ENCODE assay signal across 8 mouse cellular contexts in the genomic region with DNA sequence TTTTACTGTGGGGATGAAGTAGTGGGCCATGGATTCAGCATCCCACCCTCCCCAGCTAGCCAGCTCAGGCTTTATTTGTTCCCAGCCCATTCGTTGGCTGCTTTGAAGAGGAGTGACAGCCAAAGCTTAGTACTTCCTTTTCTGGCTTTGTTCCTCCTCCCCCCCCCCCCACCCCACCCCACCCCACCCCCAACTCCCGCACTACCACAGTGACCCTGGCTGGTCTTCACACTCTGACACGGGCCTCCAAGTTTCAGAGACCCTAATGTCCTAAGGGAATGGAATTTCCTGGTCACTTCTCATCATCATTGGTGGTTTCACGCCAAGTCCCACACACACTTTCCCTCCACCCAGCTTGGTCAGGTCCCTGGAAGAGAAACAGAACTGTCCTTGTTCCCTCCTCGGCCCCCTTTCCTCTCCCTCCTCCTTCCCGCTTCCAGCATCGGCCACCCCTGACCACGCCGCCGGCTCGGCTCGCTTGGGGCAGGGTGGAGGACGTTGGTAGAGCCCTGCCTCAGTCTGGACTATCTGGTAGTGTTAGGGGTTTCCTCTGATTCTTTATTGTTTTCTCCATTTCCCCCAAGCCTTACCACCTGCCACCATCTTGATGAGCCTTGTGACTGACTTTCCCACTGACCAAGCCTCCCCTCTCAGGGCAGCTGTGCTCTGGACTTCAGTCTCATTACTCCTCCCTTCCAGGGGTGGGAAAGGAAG. TPM values are rescaled to one million over a fixed set of nuclear protein-coding genes. Genes with fewer than 3 reads are reported as not detected.
DNase-seq lines count a peak whose midpoint lies in the region; ATAC-seq and TF ChIP-seq lines count a peak whose summit lies in the region.

No protein-coding gene starts in this region.

- WGBS in forebrain, embryonic 14.5 days, result 0% methylated on average over 12 of the region's 13 CpGs
- under 1% methylated on average over 13 of the region's 13 CpGs for WGBS in hindbrain, embryonic 13.5 days

- peak overlapping the region; percentile 98 for H3K27ac ChIP-seq in forebrain, embryonic 14.5 days (ENCODE audit: low read depth, low read length)
- H3K27ac ChIP-seq in hindbrain, embryonic 13.5 days, result peak overlapping the region; percentile 99

- H3K27me3 ChIP-seq in E14TG2a.4 (ENCODE audit: insufficient read depth, low read length), result no peaks in the 10 kb centered on the region
- no peaks in the 10 kb centered on the region for H3K27me3 ChIP-seq in forebrain, embryonic 14.5 days (replicated peaks; ENCODE audit: control insufficient read depth, insufficient read depth, low read length)
- H3K27me3 ChIP-seq in hindbrain, embryonic 13.5 days, result no peaks in the 10 kb centered on the region

- H3K9ac ChIP-seq in forebrain, embryonic 14.5 days (ENCODE audit: low read length), result peak overlapping the region; percentile 91
- peak overlapping the region; percentile 95 for H3K9ac ChIP-seq in hindbrain, embryonic 13.5 days

- H3K4me1 ChIP-seq in E14TG2a.4 (replicated peaks; ENCODE audit: low read depth, low read length), result peaks cover 81% of the 10 kb centered on the region
- peaks cover 32% of the 10 kb centered on the region for H3K4me1 ChIP-seq in forebrain, embryonic 14.5 days (ENCODE audit: control insufficient read depth, insufficient read depth, low read length)
- peaks cover 54% of the 10 kb centered on the region for H3K4me1 ChIP-seq in hindbrain, embryonic 13.5 days (replicated peaks)

- ATAC-seq in forebrain, embryonic 14.5 days, result peak; percentile 30
- ATAC-seq in hindbrain, embryonic 13.5 days (ENCODE audit: low FRiP score), result peak; percentile 2; the same call in 1 of the 2 replicates
- no peak for ATAC-seq in megakaryocyte-erythroid progenitor cell, adult 5-6 weeks (replicated peaks; ENCODE audit: low FRiP score, low TSS enrichment, poor library complexity, severe bottlenecking)

- peak overlapping the region; percentile 92 for H3K4me3 ChIP-seq in E14TG2a.4 (replicated peaks; ENCODE audit: low read length)
- peak overlapping the region; percentile 89 for H3K4me3 ChIP-seq in forebrain, embryonic 14.5 days (ENCODE audit: low read depth, low read length)
- peak overlapping the region; percentile 88 for H3K4me3 ChIP-seq in hindbrain, embryonic 13.5 days

- no peaks in the 10 kb centered on the region for H3K9me3 ChIP-seq in E14TG2a.4 (ENCODE audit: low read length)
- H3K9me3 ChIP-seq in forebrain, embryonic 14.5 days (replicated peaks; ENCODE audit: control insufficient read depth, low read length), result no peaks in the 10 kb centered on the region
- H3K9me3 ChIP-seq in hindbrain, embryonic 13.5 days, result no peaks in the 10 kb centered on the region

- peaks cover 52% of the 10 kb centered on the region for H3K36me3 ChIP-seq in E14TG2a.4 (ENCODE audit: insufficient read depth, low read length)
- peaks cover 43% of the 10 kb centered on the region for H3K36me3 ChIP-seq in forebrain, embryonic 14.5 days (ENCODE audit: control insufficient read depth, insufficient read depth, low read length)
- H3K36me3 ChIP-seq in hindbrain, embryonic 13.5 days, result peaks cover 45% of the 10 kb centered on the region

- DNase-seq in brain, adult 2 months (ENCODE audit: low read depth, low spot score), result peak; percentile 69
- DNase-seq in forebrain, embryonic 14.5 days (ENCODE audit: low spot score), result peak; percentile 69
- peak; percentile 36 to 40 for DNase-seq in layer of hippocampus, postnatal 25 days (ENCODE audit: extremely low spot score in 1 of 2, low spot score in 1 of 2)
- peak; percentile 72 for DNase-seq in lung, postnatal 10 days
- DNase-seq in right cerebral cortex, adult 2 months (ENCODE audit: low spot score in 2 of 2), result peak; percentile 41 to 45

- TF ChIP-seq CTCF in E14TG2a.4 (conservative IDR thresholded peaks at IDR 0.05; ENCODE audit: low read length), result no peak

- peak overlapping the region; percentile 86 for H3K4me2 ChIP-seq in forebrain, embryonic 14.5 days (ENCODE audit: low read length)
- H3K4me2 ChIP-seq in hindbrain, embryonic 13.5 days, result peak overlapping the region; percentile 88

RNA-seq across cellular contexts. Expression of a gene that starts 1.4 kb away (rescaled TPM):
- 99.4 and 99.7 TPM in 2 replicates for polyA plus RNA-seq in forebrain, embryonic 14.5 days (2014; fragmentation: Nextera tagmentation; extraction: Ambion mirVana)
- polyA plus RNA-seq in hindbrain, embryonic 13.5 days (2015; fragmentation: Nextera tagmentation; extraction: Ambion mirVana), result 65.5 and 68.9 TPM in 2 replicates
- total RNA-seq in layer of hippocampus, postnatal 25 days (2021), result 10 to 100 TPM; 73.5 to 83.9 TPM
- 69.0 and 127 TPM in 2 replicates for total RNA-seq in megakaryocyte-erythroid progenitor cell, adult 5-6 weeks (2014; fragmentation: Nextera tagmentation)
- 49.5 and 59.1 TPM in 2 replicates for total RNA-seq in megakaryocyte-erythroid progenitor cell, adult 5-6 weeks (2017)

RNA-seq across cellular contexts. Expression of a gene that starts 2.0 kb away (rescaled TPM):
- polyA plus RNA-seq in forebrain, embryonic 14.5 days (2014; fragmentation: Nextera tagmentation; extraction: Ambion mirVana), result 444 and 548 TPM in 2 replicates
- polyA plus RNA-seq in hindbrain, embryonic 13.5 days (2015; fragmentation: Nextera tagmentation; extraction: Ambion mirVana), result 307 and 311 TPM in 2 replicates
- 100 to 1,000 TPM; 350 to 366 TPM for total RNA-seq in layer of hippocampus, postnatal 25 days (2021)
- 6.0 and 6.9 TPM in 2 replicates for total RNA-seq in megakaryocyte-erythroid progenitor cell, adult 5-6 weeks (2014; fragmentation: Nextera tagmentation)
- total RNA-seq in megakaryocyte-erythroid progenitor cell, adult 5-6 weeks (2017), result 1.9 and 3.6 TPM in 2 replicates

RNA-seq across cellular contexts. Expression of a gene that starts 11.5 kb away (rescaled TPM):
- polyA plus RNA-seq in forebrain, embryonic 14.5 days (2014; fragmentation: Nextera tagmentation; extraction: Ambion mirVana), result 0.17 TPM in 1 of 2 replicates, not detected in the other
- 0.19 and 0.26 TPM in 2 replicates for polyA plus RNA-seq in hindbrain, embryonic 13.5 days (2015; fragmentation: Nextera tagmentation; extraction: Ambion mirVana)
- under 1 TPM in 1 of 2 experiments, not detected in 1; 0.12 TPM for total RNA-seq in layer of hippocampus, postnatal 25 days (2021)
- 0.92 and 2.5 TPM in 2 replicates for total RNA-seq in megakaryocyte-erythroid progenitor cell, adult 5-6 weeks (2014; fragmentation: Nextera tagmentation)
- 0.27 TPM in 1 of 2 replicates, not detected in the other for total RNA-seq in megakaryocyte-erythroid progenitor cell, adult 5-6 weeks (2017)

RNA-seq across cellular contexts. Expression of a gene that starts 12.2 kb away (rescaled TPM):
- 4.0 and 4.3 TPM in 2 replicates for polyA plus RNA-seq in forebrain, embryonic 14.5 days (2014; fragmentation: Nextera tagmentation; extraction: Ambion mirVana)
- polyA plus RNA-seq in hindbrain, embryonic 13.5 days (2015; fragmentation: Nextera tagmentation; extraction: Ambion mirVana), result 4.5 and 4.6 TPM in 2 replicates
- 10 to 100 TPM; 10.9 to 15.1 TPM for total RNA-seq in layer of hippocampus, postnatal 25 days (2021)
- 59.0 and 63.9 TPM in 2 replicates for total RNA-seq in megakaryocyte-erythroid progenitor cell, adult 5-6 weeks (2014; fragmentation: Nextera tagmentation)
- 59.2 and 64.2 TPM in 2 replicates for total RNA-seq in megakaryocyte-erythroid progenitor cell, adult 5-6 weeks (2017)

RNA-seq across cellular contexts. Expression of a gene that starts 21.1 kb away (rescaled TPM):
- polyA plus RNA-seq in forebrain, embryonic 14.5 days (2014; fragmentation: Nextera tagmentation; extraction: Ambion mirVana), result not detected in 2 replicates
- polyA plus RNA-seq in hindbrain, embryonic 13.5 days (2015; fragmentation: Nextera tagmentation; extraction: Ambion mirVana), result 0.13 and 0.25 TPM in 2 replicates
- under 1 TPM; 0.22 to 0.52 TPM for total RNA-seq in layer of hippocampus, postnatal 25 days (2021)
- total RNA-seq in megakaryocyte-erythroid progenitor cell, adult 5-6 weeks (2014; fragmentation: Nextera tagmentation), result not detected in 2 replicates
- total RNA-seq in megakaryocyte-erythroid progenitor cell, adult 5-6 weeks (2017), result not detected in 2 replicates

Comparison
In these comparisons a context has a peak if more than half of its experiments do, and no peak if none do; other contexts are left out.
1. RNA of a gene that starts 2.0 kb away (total RNA-seq): 350 to 366 TPM in layer of hippocampus, postnatal 25 days; 1.9 to 6.9 TPM in megakaryocyte-erythroid progenitor cell, adult 5-6 weeks; every median in the first group is over 10 times any median in the second.
2. Peak in every context shown above with its lines, with median percentiles within 50 percentile points of each other: H3K4me3 ChIP-seq and DNase-seq.